Mouse (Mus musculus) ES-E14 (cell line): ENCODE results near the gene Madcam1.

Experiments used
- HCFC1 ChIP-seq: IDR thresholded peaks from 2 replicates; pipeline ENCODE4 v1.6.1; 2012; ENCODE audit warnings: low read length, inconsistent platforms, borderline replicate concordance; ENCODE audit not compliant: insufficient read depth
- ZC3H11A ChIP-seq: IDR thresholded peaks from 2 replicates; pipeline ENCODE4 v1.6.1; 2012; ENCODE audit warnings: low read depth, mild to moderate bottlenecking, inconsistent platforms, low read length, borderline replicate concordance
- ZNF384 ChIP-seq: IDR thresholded peaks from 2 replicates; pipeline ENCODE4 v1.6.1; 2012; ENCODE audit warnings: low read depth, low read length, inconsistent platforms

DNA sequence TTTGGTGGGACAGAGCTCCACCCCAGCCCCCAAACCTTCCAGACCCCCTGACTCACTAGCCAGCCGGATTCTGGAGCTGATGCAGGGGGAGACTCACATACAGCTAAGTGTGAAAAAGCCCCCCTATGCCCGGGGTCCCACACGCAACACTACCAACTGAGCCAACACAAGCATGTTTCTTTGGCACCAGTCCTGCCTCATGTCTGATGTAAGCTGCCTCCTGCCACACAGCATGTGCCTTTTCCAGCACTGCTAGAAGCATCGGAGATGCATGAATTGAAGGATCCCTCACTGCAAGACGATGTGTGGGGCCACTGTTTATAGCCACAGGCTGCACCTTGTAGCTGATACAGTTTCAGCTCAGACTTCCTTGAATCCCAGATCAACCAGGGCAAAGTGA is 36.0 kb upstream of the Madcam1 start:
- TF ChIP-seq ZNF384 (no peak), ZC3H11A (no peak), HCFC1 (no peak)
